ENCODE assay signal across 31 mouse cellular contexts in the genomic region with DNA sequence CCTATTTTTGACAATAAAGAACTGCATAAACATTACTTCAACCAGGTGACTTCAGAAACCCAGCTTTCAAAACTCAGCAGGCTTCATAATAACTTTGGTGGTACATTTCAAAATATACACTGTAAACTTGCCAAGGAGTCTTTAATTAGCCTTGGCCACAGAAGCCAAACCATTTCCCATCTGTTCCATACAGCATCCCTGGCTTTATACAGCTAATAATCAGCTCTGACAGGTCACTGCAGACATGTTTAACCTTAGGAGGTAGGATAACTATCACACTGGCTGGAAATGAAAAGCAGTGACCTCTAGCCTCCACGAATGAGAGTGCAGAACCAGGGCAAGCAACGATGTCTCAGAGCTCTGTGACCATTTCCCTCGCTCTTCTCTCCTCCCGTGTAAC. TPM values are rescaled to one million over a fixed set of nuclear protein-coding genes. Genes with fewer than 3 reads are reported as not detected.
DNase-seq lines count a peak whose midpoint lies in the region; ATAC-seq and TF ChIP-seq lines count a peak whose summit lies in the region.
"Had no signal": no experiment of that assay in that cellular context is flagged by ENCODE, and none has a peak within 500 bp of the region (broad histone marks: within the 10 kb centered on the region; RNA-seq: fewer than 3 reads in every experiment).

No protein-coding gene starts in this region.

- H3K9ac ChIP-seq in heart, postnatal 0 days (replicated peaks; ENCODE audit: low read depth, low read length), result no peak overlapping the region
- H3K9ac ChIP-seq in heart, embryonic 12.5 days, result no peak overlapping the region
- no peak overlapping the region for H3K9ac ChIP-seq in liver, postnatal 0 days (replicated peaks)
- H3K9ac ChIP-seq: embryonic facial prominence, embryonic 15.5 days; forebrain, embryonic 13.5 days; intestine, embryonic 15.5 days; liver, embryonic 12.5 days; midbrain, embryonic 13.5 days had no signal

- no peak for TF ChIP-seq POLR2A in cerebellum, adult 2 months (IDR thresholded peaks at IDR 0.05; ENCODE audit: borderline replicate concordance, insufficient read depth, low read length)
- TF ChIP-seq POLR2A in olfactory bulb, adult 2 months (IDR thresholded peaks at IDR 0.05; ENCODE audit: insufficient read depth, low read depth, low read length), result no peak
- no peak for TF ChIP-seq POLR2A in lung, adult 2 months (IDR thresholded peaks at IDR 0.05; ENCODE audit: borderline replicate concordance, extremely low read depth, low read depth, low read length)

- peaks cover 6% of the 10 kb centered on the region; the same call in 1 of the 2 replicates for H3K36me3 ChIP-seq in heart, postnatal 0 days (replicated peaks; ENCODE audit: control insufficient read depth, insufficient read depth, low read length)
- peaks cover 2% of the 10 kb centered on the region for H3K36me3 ChIP-seq in heart, embryonic 12.5 days
- no peaks in the 10 kb centered on the region for H3K36me3 ChIP-seq in liver, postnatal 0 days (replicated peaks; ENCODE audit: insufficient read depth, low read length)
- H3K36me3 ChIP-seq: intestine, embryonic 15.5 days had no signal

- no peak overlapping the region for H3K4me3 ChIP-seq in heart, postnatal 0 days (ENCODE audit: low read depth, low read length)
- no peak overlapping the region for H3K4me3 ChIP-seq in heart, embryonic 12.5 days
- H3K4me3 ChIP-seq in cerebellum, adult 2 months (replicated peaks; ENCODE audit: insufficient read depth, low read depth, low read length), result no peak overlapping the region
- H3K4me3 ChIP-seq in olfactory bulb, adult 2 months (ENCODE audit: insufficient read depth, low read depth, low read length), result no peak overlapping the region
- no peak overlapping the region for H3K4me3 ChIP-seq in liver, postnatal 0 days (ENCODE audit: low read depth, low read length)
- no peak overlapping the region for H3K4me3 ChIP-seq in lung, adult 2 months (replicated peaks; ENCODE audit: extremely low read depth, low read depth, low read length)
- H3K4me3 ChIP-seq: embryonic facial prominence, embryonic 10.5 days; embryonic facial prominence, embryonic 15.5 days; forebrain, embryonic 13.5 days; intestine, embryonic 15.5 days; liver, embryonic 12.5 days; midbrain, embryonic 13.5 days had no signal

- peak; percentile 58; the same call in 1 of the 2 replicates for ATAC-seq in cerebellum, adult (ENCODE audit: insufficient number of reproducible peaks, low FRiP score, low TSS enrichment)
- ATAC-seq in heart, postnatal 0 days (ENCODE audit: insufficient read depth, low read depth), result no peak
- ATAC-seq in heart, embryonic 12.5 days (ENCODE audit: insufficient number of reproducible peaks, low FRiP score), result no peak
- ATAC-seq in liver, postnatal 0 days, result no peak
- ATAC-seq: forebrain, embryonic 13.5 days; hindbrain, embryonic 16.5 days; intestine, embryonic 15.5 days; liver, embryonic 12.5 days; midbrain, embryonic 13.5 days had no signal

- no peaks in the 10 kb centered on the region for H3K27me3 ChIP-seq in heart, postnatal 0 days (ENCODE audit: control insufficient read depth, insufficient read depth, low read length)
- H3K27me3 ChIP-seq in heart, embryonic 12.5 days (replicated peaks), result no peaks in the 10 kb centered on the region
- no peaks in the 10 kb centered on the region for H3K27me3 ChIP-seq in cerebellum, adult 2 months (ENCODE audit: control insufficient read depth, insufficient read depth, low read length)
- no peaks in the 10 kb centered on the region for H3K27me3 ChIP-seq in liver, postnatal 0 days (ENCODE audit: insufficient read depth, low read length)
- H3K27me3 ChIP-seq: CH12.LX; embryonic facial prominence, embryonic 15.5 days; forebrain, embryonic 13.5 days; intestine, embryonic 15.5 days; liver, embryonic 12.5 days; midbrain, embryonic 13.5 days had no signal

- no peak overlapping the region for H3K4me2 ChIP-seq in heart, postnatal 0 days (ENCODE audit: low read depth, low read length)
- no peak overlapping the region for H3K4me2 ChIP-seq in heart, embryonic 12.5 days
- no peak overlapping the region for H3K4me2 ChIP-seq in liver, postnatal 0 days (ENCODE audit: low read depth, low read length)
- H3K4me2 ChIP-seq: embryonic facial prominence, embryonic 15.5 days; forebrain, embryonic 13.5 days; intestine, embryonic 15.5 days; liver, embryonic 12.5 days; midbrain, embryonic 13.5 days had no signal

- H3K9me3 ChIP-seq in heart, postnatal 0 days (replicated peaks; ENCODE audit: control insufficient read depth, low read length), result no peaks in the 10 kb centered on the region
- H3K9me3 ChIP-seq in heart, embryonic 12.5 days (replicated peaks), result no peaks in the 10 kb centered on the region
- H3K9me3 ChIP-seq in liver, postnatal 0 days (ENCODE audit: low read length), result no peaks in the 10 kb centered on the region
- H3K9me3 ChIP-seq: embryonic facial prominence, embryonic 10.5 days; embryonic facial prominence, embryonic 15.5 days; forebrain, embryonic 13.5 days; intestine, embryonic 15.5 days; liver, embryonic 12.5 days; midbrain, embryonic 13.5 days had no signal

- TF ChIP-seq CTCF in heart, postnatal 0 days (IDR thresholded peaks at IDR 0.05; ENCODE audit: low read depth), result no peak
- TF ChIP-seq CTCF in cerebellum, adult 2 months (IDR thresholded peaks at IDR 0.05; ENCODE audit: borderline replicate concordance, insufficient read depth, low read depth, low read length), result 0 out of 2 replicates have a peak, but pooled peaks have one; percentile 5
- TF ChIP-seq CTCF in olfactory bulb, adult 2 months (IDR thresholded peaks at IDR 0.05; ENCODE audit: insufficient read depth, low read depth, low read length), result no peak
- no peak for TF ChIP-seq CTCF in liver, postnatal 0 days (IDR thresholded peaks at IDR 0.05; ENCODE audit: low read depth)
- TF ChIP-seq CTCF in lung, adult 2 months (IDR thresholded peaks at IDR 0.05; ENCODE audit: insufficient read depth, low read length), result no peak

- 62% methylated on average over 4 of the region's 4 CpGs for WGBS in heart, postnatal 0 days
- WGBS in heart, embryonic 12.5 days, result 79% methylated on average over 4 of the region's 4 CpGs
- WGBS in cerebellum, adult 2 months, result 12% methylated on average over 4 of the region's 4 CpGs
- 67% methylated on average over 4 of the region's 4 CpGs for WGBS in olfactory bulb, adult 2 months
- WGBS in liver, postnatal 0 days (ENCODE audit: insufficient replicate concordance), result 72% methylated on average over 4 of the region's 4 CpGs
- WGBS in lung, adult 2 months, result 66% methylated on average over 4 of the region's 4 CpGs

- TF ChIP-seq EP300 in heart, postnatal 0 days (IDR thresholded peaks at IDR 0.05; ENCODE audit: low read depth), result no peak
- no peak for TF ChIP-seq EP300 in liver, postnatal 0 days (IDR thresholded peaks at IDR 0.05; ENCODE audit: low read depth)

- DNase-seq in cerebellum, postnatal 4 days (ENCODE audit: low spot score in 2 of 2), result no peak
- no peak for DNase-seq in heart, postnatal 0 days (ENCODE audit: low spot score)
- DNase-seq in cerebellum, adult 2 months, result peak; percentile 44 to 82
- DNase-seq in liver, postnatal 0 days, result no peak
- DNase-seq in lung, adult 2 months, result no peak
- DNase-seq: adrenal gland, adult 8-10 months; gastrocnemius, postnatal 14 days; heart, postnatal 14 days; kidney, adult 2 months; kidney, postnatal 36 days; layer of hippocampus, postnatal 36 days; left cerebral cortex, postnatal 4 days; lung, adult 18-20 months; lung, postnatal 10 days; right cerebral cortex, adult 18-20 months; right cerebral cortex, postnatal 4 days; thymus, adult 18-20 months; thymus, postnatal 36 days had no signal

- H3K27ac ChIP-seq in heart, postnatal 0 days (ENCODE audit: low read depth), result peak overlapping the region; percentile 7; the same call in 1 of the 2 replicates
- H3K27ac ChIP-seq in heart, embryonic 12.5 days (ENCODE audit: poor library complexity, severe bottlenecking), result no peak overlapping the region
- peak overlapping the region; percentile 65 for H3K27ac ChIP-seq in cerebellum, adult 2 months (ENCODE audit: insufficient read depth, low read length)
- H3K27ac ChIP-seq in olfactory bulb, adult 2 months (ENCODE audit: insufficient read depth, low read depth, low read length), result peak overlapping the region; percentile 62
- no peak overlapping the region for H3K27ac ChIP-seq in liver, postnatal 0 days (ENCODE audit: low read depth)
- H3K27ac ChIP-seq: embryonic facial prominence, embryonic 10.5 days; embryonic facial prominence, embryonic 15.5 days; forebrain, embryonic 13.5 days; intestine, embryonic 15.5 days; liver, embryonic 12.5 days; macrophage; midbrain, embryonic 13.5 days; stomach, postnatal 0 days had no signal

- peaks cover 33% of the 10 kb centered on the region for H3K4me1 ChIP-seq in heart, postnatal 0 days (ENCODE audit: control insufficient read depth, insufficient read depth)
- H3K4me1 ChIP-seq in heart, embryonic 12.5 days (replicated peaks), result peaks cover 38% of the 10 kb centered on the region
- peaks cover 16% of the 10 kb centered on the region for H3K4me1 ChIP-seq in cerebellum, adult 2 months (ENCODE audit: control insufficient read depth, insufficient read depth, low read length)
- peaks cover 6% of the 10 kb centered on the region for H3K4me1 ChIP-seq in olfactory bulb, adult 2 months (ENCODE audit: control insufficient read depth, insufficient read depth, low read length)
- H3K4me1 ChIP-seq in liver, postnatal 0 days (ENCODE audit: insufficient read depth), result no peaks in the 10 kb centered on the region; the same call in 1 of the 2 replicates
- peaks cover 3% of the 10 kb centered on the region for H3K4me1 ChIP-seq in lung, adult 2 months (ENCODE audit: control insufficient read depth, insufficient read depth, low read length)
- H3K4me1 ChIP-seq: intestine, embryonic 15.5 days had no signal

RNA-seq across cellular contexts. Expression of a gene that starts 27.6 kb away (rescaled TPM):
- 7.6 and 8.7 TPM in 2 replicates for total RNA-seq in heart, postnatal 0 days (2014; rRNA removed; ENCODE audit: low replicate concordance)
- polyA plus RNA-seq in heart, postnatal 0 days (2015; fragmentation: Nextera tagmentation; extraction: Ambion mirVana), result 2.9 and 3.0 TPM in 2 replicates
- 7.1 and 7.6 TPM in 2 replicates for polyA plus RNA-seq in heart, embryonic 12.5 days (2016; fragmentation: Nextera tagmentation; extraction: Ambion mirVana)
- 19.2 and 23.2 TPM in 2 replicates for polyA plus RNA-seq in cerebellum, adult 2 months (2012; rRNA removed)
- not detected in 2 replicates for polyA plus RNA-seq in olfactory bulb, adult 2 months (2012; ENCODE audit: insufficient read depth, insufficient read length, low replicate concordance, missing spikeins)
- polyA plus RNA-seq in liver, postnatal 0 days (2015; fragmentation: Nextera tagmentation; extraction: Ambion mirVana), result 2.0 and 2.8 TPM in 2 replicates
- 8.3 and 11.7 TPM in 2 replicates for polyA plus RNA-seq in lung, adult 2 months (2012; rRNA removed)

Comparison
In these comparisons a context has a peak if more than half of its experiments do, and no peak if none do; other contexts are left out.
1. DNase-seq: peak in cerebellum, adult 2 months (2 of 2); none in cerebellum, postnatal 4 days (0 of 2), heart, postnatal 0 days (single experiment), liver, postnatal 0 days (single experiment) and lung, adult 2 months (single experiment).
2. H3K27ac ChIP-seq: peak in heart, postnatal 0 days (single experiment), cerebellum, adult 2 months (single experiment) and olfactory bulb, adult 2 months (single experiment); none in heart, embryonic 12.5 days (single experiment) and liver, postnatal 0 days (single experiment).